Mouse (Mus musculus) heart, adult 2 months (tissue): Measurements from ENCODE around the gene Fbxo42.

Experiments used
- CTCF ChIP-seq: fragments of 200-600 bp; IDR thresholded peaks from 2 replicates; pipeline ENCODE4 v1.8.1; 2022; ENCODE audit warnings: antibody characterized with exemption, mild to moderate bottlenecking, moderate library complexity
- EP300 ChIP-seq: fragments of 200-500 bp; IDR thresholded peaks from 2 replicates; pipeline ENCODE4 v1.6.1; 2011; ENCODE audit warnings: low read depth, low read length, control low read depth; ENCODE audit not compliant: insufficient read depth
- POLR2A ChIP-seq: fragments of 200-500 bp; IDR thresholded peaks from 2 replicates; pipeline ENCODE4 v1.6.1; 2011; ENCODE audit warnings: mild to moderate bottlenecking, low read depth, low read length, control low read depth; ENCODE audit not compliant: insufficient read depth

DNA sequence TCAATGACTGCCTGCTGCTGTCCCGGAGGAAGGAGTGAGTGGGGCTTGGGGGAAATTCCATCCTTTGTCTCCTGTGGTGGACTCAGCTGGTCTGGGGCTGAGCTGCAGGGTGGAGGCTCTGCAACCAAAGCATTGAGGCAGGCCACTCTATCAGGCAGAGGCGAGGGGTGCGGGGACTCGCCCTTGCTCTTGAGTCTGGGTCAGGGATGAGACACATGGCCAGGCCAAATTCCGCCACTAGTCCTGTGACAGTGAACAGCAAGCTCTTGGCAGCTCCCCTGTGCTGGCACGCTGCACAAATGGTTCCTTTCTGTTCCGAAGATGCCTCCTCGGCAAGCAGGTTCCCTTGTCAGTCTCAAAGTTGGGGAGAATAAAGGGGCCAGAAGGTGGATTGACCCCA lies 103.4 kb downstream of the Fbxo42 start:
- TF ChIP-seq EP300 (peak; percentile 90), POLR2A (peak; percentile 18; the same call in 1 of the 2 replicates), CTCF (no peak)
